Mouse (Mus musculus) forebrain, embryonic 11.5 days (tissue): Measurements from ENCODE around the gene Arhgap32. TPM values are rescaled to one million over a fixed set of nuclear protein-coding genes. Genes with fewer than 3 reads are reported as not detected.

ENCODE experiments used
- ATAC-seq: fragments of 200-750 bp; cut with Nextera tagmentation; replicated peaks from 2 replicates; pipeline ENCODE4 v1.8.0; 2017; ENCODE audit warnings: moderate TSS enrichment; ENCODE audit not compliant: low FRiP score
- DNase-seq: peaks from one replicate; pipeline ENCODE4 v3.0.0-alpha.2; 2017; ENCODE audit warnings: low spot score
- H3K27ac ChIP-seq: fragments of 300-500 bp; sonication (generic); 2 replicates; pipeline ENCODE4 v1.5.1; 2014; ENCODE audit warnings: low read depth, low read length
- H3K27me3 ChIP-seq: fragments of 300-500 bp; sonication (generic); 2 replicates; pipeline ENCODE4 v1.6.1; 2014; ENCODE audit warnings: mild to moderate bottlenecking, low read length, mixed read lengths; ENCODE audit not compliant: control insufficient read depth, insufficient read depth
- H3K36me3 ChIP-seq: fragments of 300-500 bp; sonication (generic); 2 replicates; pipeline ENCODE4 v1.6.1; 2014; ENCODE audit warnings: mild to moderate bottlenecking, low read length, moderate library complexity, mixed read lengths; ENCODE audit not compliant: control insufficient read depth, insufficient read depth
- H3K4me1 ChIP-seq: fragments of 300-500 bp; sonication (generic); replicated peaks from 2 replicates; pipeline ENCODE4 v1.6.1; 2014; ENCODE audit warnings: low read length, mixed read lengths; ENCODE audit not compliant: control insufficient read depth, insufficient read depth
- H3K4me2 ChIP-seq: fragments of 300-500 bp; sonication (generic); 2 replicates; pipeline ENCODE4 v1.6.1; 2014; ENCODE audit warnings: low read depth, mild to moderate bottlenecking, low read length, moderate library complexity, mixed read lengths; ENCODE audit not compliant: severe bottlenecking
- H3K4me3 ChIP-seq: fragments of 300-500 bp; sonication (generic); 2 replicates; pipeline ENCODE4 v1.5.1; 2014; ENCODE audit warnings: low read depth, low read length
- H3K9ac ChIP-seq: fragments of 300-500 bp; sonication (generic); 2 replicates; pipeline ENCODE4 v1.6.1; 2014; ENCODE audit warnings: low read length
- H3K9me3 ChIP-seq: fragments of 300-500 bp; sonication (generic); 2 replicates; pipeline ENCODE4 v1.6.1; 2016; ENCODE audit warnings: low read length, mixed read lengths; ENCODE audit not compliant: control insufficient read depth
- WGBS: fragments of 180-500 bp; shearing (Covaris S2); extraction: QIAGEN DNeasy Blood & Tissue Kit; methylation state at CpG from one replicate; pipeline ENCODE4 v1.1.7; 2014; 5-methylcytosine and 5-hydroxymethylcytosine counted together
- polyA plus RNA-seq: library from polyadenylated mRNA; unstranded; fragments of >200 nt; fragmentation: Nextera tagmentation; extraction: Ambion mirVana; gene quantifications from 2 replicates; pipeline ENCODE4 v1.2.1, GENCODE M21; 2014

Gene Arhgap32
- polyA plus RNA-seq = 7.0 and 11.1 TPM in 2 replicates

DNA sequence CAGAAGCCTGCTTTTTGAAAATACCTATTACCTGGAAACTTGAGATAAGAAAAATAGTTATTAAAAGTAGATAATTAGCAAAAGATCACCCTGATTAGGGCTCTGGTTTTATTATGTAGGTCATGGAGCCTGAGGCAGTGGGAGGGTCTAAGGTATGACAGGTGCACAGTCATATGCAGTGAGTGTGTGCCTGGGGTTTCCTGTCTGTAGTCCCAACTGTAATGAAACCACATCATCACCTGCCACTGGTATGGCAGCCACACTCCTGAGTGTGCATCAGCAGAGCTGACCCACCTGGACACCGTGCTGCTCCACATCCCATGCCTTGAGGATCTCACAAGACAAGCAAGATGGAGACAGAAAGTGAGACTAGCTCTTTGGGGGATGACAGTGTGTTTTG, at the start of gene Arhgap32:
Gene Arhgap32 (plus strand): TSS at position 351 of the 400 bp plus-strand sequence.
- H3K36me3 ChIP-seq = no peaks in the 10 kb centered on the region

DNA sequence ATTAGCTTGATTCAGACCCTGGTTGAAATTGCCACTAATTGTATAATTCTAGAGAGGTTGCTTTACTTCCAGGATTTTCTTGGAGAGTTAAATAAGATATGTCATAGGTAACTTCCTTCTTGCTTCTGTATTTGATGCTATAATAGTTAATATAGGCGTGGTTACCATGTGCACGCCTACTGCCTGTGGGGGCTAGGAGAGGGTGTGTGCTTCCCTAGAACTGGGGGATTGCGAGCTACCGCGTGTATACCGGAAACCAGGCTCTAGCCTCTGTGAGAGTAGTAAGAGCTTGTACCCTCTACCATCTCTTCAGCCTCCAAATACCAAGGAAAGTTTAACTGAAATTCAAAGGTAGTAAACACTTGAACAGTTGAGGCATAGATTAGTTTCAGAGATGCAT, 43.2 kb upstream of the Arhgap32 start:
- 87% methylated on average over 6 of the region's 6 CpGs for WGBS
- Histone ChIP-seq H3K4me1 (no peaks in the 10 kb centered on the region), H3K9ac (no peak overlapping the region), H3K4me3 (no peak overlapping the region), H3K27ac (no peak overlapping the region), H3K4me2 (no peak overlapping the region), H3K36me3 (no peaks in the 10 kb centered on the region), H3K9me3 (no peaks in the 10 kb centered on the region), H3K27me3 (no peaks in the 10 kb centered on the region)
- DNase-seq (no peak), ATAC-seq (no peak)

More for the DNA sequence above, at the start of gene Arhgap32:
- no peak within 1 kb of the TSS for H3K4me3 ChIP-seq
- H3K4me2 ChIP-seq = no peak within 1 kb of the TSS
- no peaks in the 10 kb centered on the region for H3K4me1 ChIP-seq
- ATAC-seq (no peak), DNase-seq (no peak)
- WGBS = 91% methylated on average over 1 of the region's 1 CpGs
- no peak within 1 kb of the TSS for H3K27ac ChIP-seq
- no peak within 1 kb of the TSS for H3K9ac ChIP-seq
- H3K27me3 ChIP-seq = no peaks in the 10 kb centered on the region
- H3K9me3 ChIP-seq = no peaks in the 10 kb centered on the region

GRCm38 (mm10) chr9:32088106-32088776, 27.7 kb upstream of the Arhgap32 start:
- Histone ChIP-seq H3K4me3 (no peak overlapping the region), H3K27me3 (no peaks in the 10 kb centered on the region), H3K4me2 (no peak overlapping the region), H3K36me3 (no peaks in the 10 kb centered on the region), H3K27ac (no peak overlapping the region), H3K4me1 (no peaks in the 10 kb centered on the region), H3K9ac (no peak overlapping the region), H3K9me3 (no peaks in the 10 kb centered on the region)
- ATAC-seq (no peak), DNase-seq (no peak)
- 77% methylated on average over 4 of the region's 4 CpGs for WGBS

GRCm38 (mm10) chr9:32088882-32089281, 27.1 kb upstream of the Arhgap32 start:
- Histone ChIP-seq H3K4me3 (no peak overlapping the region), H3K36me3 (no peaks in the 10 kb centered on the region), H3K27ac (no peak overlapping the region), H3K9ac (no peak overlapping the region), H3K27me3 (no peaks in the 10 kb centered on the region), H3K9me3 (no peaks in the 10 kb centered on the region), H3K4me2 (no peak overlapping the region), H3K4me1 (peaks cover 2% of the 10 kb centered on the region; the same call in 1 of the 2 replicates)
- 53% methylated on average over 3 of the region's 3 CpGs for WGBS
- no peak for DNase-seq
- no peak for ATAC-seq

GRCm38 (mm10) chr9:32093456-32093855, 22.5 kb upstream of the Arhgap32 start:
- Histone ChIP-seq H3K4me1 (peaks cover 2% of the 10 kb centered on the region; the same call in 1 of the 2 replicates), H3K27me3 (no peaks in the 10 kb centered on the region), H3K9ac (no peak overlapping the region), H3K4me3 (no peak overlapping the region), H3K27ac (no peak overlapping the region), H3K9me3 (no peaks in the 10 kb centered on the region), H3K36me3 (no peaks in the 10 kb centered on the region), H3K4me2 (no peak overlapping the region)
- ATAC-seq (no peak; the same call in 1 of the 2 replicates), DNase-seq (no peak)
- WGBS = 59% methylated on average over 2 of the region's 2 CpGs

- H3K36me3 ChIP-seq = no peaks in the 10 kb centered on the region
- peaks cover 2% of the 10 kb centered on the region; the same call in 1 of the 2 replicates for H3K4me1 ChIP-seq
- no peak for DNase-seq
- no peak for ATAC-seq
- 74% methylated on average over 13 of the region's 13 CpGs for WGBS
- no peak overlapping the region for H3K9ac ChIP-seq
- no peak overlapping the region for H3K27ac ChIP-seq
- H3K4me2 ChIP-seq = no peak overlapping the region
- no peak overlapping the region for H3K4me3 ChIP-seq
- no peaks in the 10 kb centered on the region for H3K9me3 ChIP-seq
- H3K27me3 ChIP-seq = no peaks in the 10 kb centered on the region
Measured at GRCm38 (mm10) chr9:32094351-32095120, 21.4 kb upstream of the Arhgap32 start.

DNA sequence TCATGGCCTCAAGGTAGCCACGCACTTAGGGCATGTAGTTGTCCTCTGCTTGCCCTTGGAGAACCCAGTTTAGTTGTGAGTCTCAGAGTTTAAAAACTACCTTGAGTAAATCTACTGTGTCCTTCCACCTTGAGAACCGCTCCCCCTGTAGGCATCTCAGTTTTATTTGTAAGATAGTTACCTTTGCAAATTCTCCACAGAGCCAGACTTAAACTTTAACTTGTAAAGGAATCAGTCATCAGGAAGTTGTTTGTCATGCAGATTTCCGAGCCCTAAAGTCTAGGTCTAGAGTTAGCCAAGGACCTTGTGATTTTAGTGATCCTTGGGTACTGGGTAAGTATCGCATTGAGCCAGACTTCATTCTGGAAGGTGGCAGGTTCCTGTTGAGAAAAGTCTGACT, 20.4 kb upstream of the Arhgap32 start:
- ATAC-seq (no peak), DNase-seq (no peak)
- Histone ChIP-seq H3K27me3 (no peaks in the 10 kb centered on the region), H3K4me1 (peaks cover 2% of the 10 kb centered on the region; the same call in 1 of the 2 replicates), H3K36me3 (no peaks in the 10 kb centered on the region), H3K4me2 (no peak overlapping the region), H3K27ac (no peak overlapping the region), H3K9ac (no peak overlapping the region), H3K9me3 (no peaks in the 10 kb centered on the region), H3K4me3 (no peak overlapping the region)
- 90% methylated on average over 4 of the region's 4 CpGs for WGBS

DNA sequence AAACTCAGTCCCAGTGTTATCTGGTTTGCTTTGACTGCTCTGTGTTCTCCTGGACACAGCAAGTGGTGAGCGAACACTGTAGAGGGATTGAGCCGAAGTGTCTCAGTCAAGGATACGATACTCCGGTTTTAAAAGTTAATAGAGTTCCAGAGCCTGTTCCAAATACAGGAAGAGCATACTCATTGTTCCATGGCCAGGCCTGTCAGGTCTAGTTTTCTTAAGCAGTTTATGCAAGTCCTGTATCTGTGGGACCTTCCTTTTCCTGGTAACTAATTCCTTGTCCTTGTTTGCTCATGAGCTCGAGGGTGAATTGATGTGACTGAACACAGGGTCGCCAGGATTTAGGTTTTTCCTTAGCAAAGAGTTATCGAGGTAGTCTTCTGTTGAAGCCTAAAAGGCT, 19.4 kb upstream of the Arhgap32 start:
- no peak overlapping the region for H3K4me3 ChIP-seq
- H3K9ac ChIP-seq = no peak overlapping the region
- H3K36me3 ChIP-seq = no peaks in the 10 kb centered on the region
- no peak overlapping the region for H3K4me2 ChIP-seq
- H3K27ac ChIP-seq = no peak overlapping the region
- H3K27me3 ChIP-seq = no peaks in the 10 kb centered on the region
- 75% methylated on average over 7 of the region's 7 CpGs for WGBS
- H3K9me3 ChIP-seq = no peaks in the 10 kb centered on the region
- no peak for DNase-seq
- no peak for ATAC-seq
- H3K4me1 ChIP-seq = peaks cover 2% of the 10 kb centered on the region; the same call in 1 of the 2 replicates
